Mouse (Mus musculus) heart, embryonic 15.5 days (tissue): ENCODE results near the gene Ascl4. TPM values are rescaled to one million over a fixed set of nuclear protein-coding genes. Genes with fewer than 3 reads are reported as not detected.

Experiments used
- ATAC-seq: fragments of 200-750 bp; cut with Nextera tagmentation; replicated peaks from 2 replicates; pipeline ENCODE4 v1.8.0; 2017; ENCODE audit warnings: low read depth, moderate TSS enrichment; ENCODE audit not compliant: insufficient number of reproducible peaks, insufficient read depth, low FRiP score
- H3K27ac ChIP-seq: fragments of 300-500 bp; sonication (generic); 2 replicates; pipeline ENCODE4 v1.5.1; 2015; ENCODE audit warnings: mild to moderate bottlenecking, inconsistent platforms
- H3K27me3 ChIP-seq: fragments of 300-500 bp; sonication (generic); 2 replicates; pipeline ENCODE4 v1.6.1; 2015; ENCODE audit warnings: inconsistent platforms
- H3K36me3 ChIP-seq: fragments of 300-500 bp; sonication (generic); 2 replicates; pipeline ENCODE4 v1.6.1; 2015; ENCODE audit warnings: mild to moderate bottlenecking, inconsistent platforms
- H3K4me1 ChIP-seq: fragments of 300-500 bp; sonication (generic); replicated peaks from 2 replicates; pipeline ENCODE4 v1.6.1; 2015; ENCODE audit warnings: inconsistent platforms
- H3K4me2 ChIP-seq: fragments of 300-500 bp; sonication (generic); 2 replicates; pipeline ENCODE4 v1.6.1; 2015; ENCODE audit warnings: inconsistent platforms, mild to moderate bottlenecking, moderate library complexity
- H3K4me3 ChIP-seq: fragments of 300-500 bp; sonication (generic); 2 replicates; pipeline ENCODE4 v1.5.1; 2015; ENCODE audit warnings: mild to moderate bottlenecking, inconsistent platforms
- H3K9ac ChIP-seq: fragments of 300-500 bp; sonication (generic); 2 replicates; pipeline ENCODE4 v1.6.1; 2015; ENCODE audit warnings: mild to moderate bottlenecking, inconsistent platforms
- H3K9me3 ChIP-seq: fragments of 300-500 bp; sonication (generic); replicated peaks from 2 replicates; pipeline ENCODE4 v1.6.1; 2016; ENCODE audit warnings: inconsistent platforms
- WGBS: fragments of 180-500 bp; shearing (Covaris S2); methylation state at CpG from one replicate; pipeline ENCODE4 v1.1.7; 2015; ENCODE audit warnings: mixed read lengths; 5-methylcytosine and 5-hydroxymethylcytosine counted together
- polyA plus RNA-seq: library from polyadenylated mRNA; unstranded; fragments of >200 nt; fragmentation: Nextera tagmentation; extraction: Ambion mirVana; gene quantifications from 2 replicates; pipeline ENCODE4 v1.2.1, GENCODE M21; 2015

Gene Ascl4
- polyA plus RNA-seq, result not detected in 2 replicates

GRCm38 (mm10) chr10:85927676-85928445, at the start of gene Ascl4:
TSS of gene Ascl4 (plus strand) at chr10:85927681.
- Histone ChIP-seq H3K36me3 (no peaks in the 10 kb centered on the region), H3K4me1 (peaks cover 16% of the 10 kb centered on the region), H3K9me3 (no peaks in the 10 kb centered on the region), H3K27ac (no peak within 1 kb of the TSS), H3K4me2 (peak within 1 kb of the TSS; percentile 95), H3K4me3 (peak within 1 kb of the TSS; percentile 57), H3K27me3 (peaks cover 24% of the 10 kb centered on the region), H3K9ac (peak within 1 kb of the TSS; percentile 26; the same call in 1 of the 2 replicates)
- ATAC-seq, result no peak
- 2% methylated on average over 23 of the region's 23 CpGs for WGBS

- ATAC-seq, result no peak
- H3K4me1 ChIP-seq, result no peaks in the 10 kb centered on the region
- H3K9me3 ChIP-seq, result no peaks in the 10 kb centered on the region
- peaks cover 84% of the 10 kb centered on the region for H3K36me3 ChIP-seq
- no peak overlapping the region for H3K27ac ChIP-seq
- no peak overlapping the region for H3K4me3 ChIP-seq
- no peak overlapping the region for H3K4me2 ChIP-seq
- no peaks in the 10 kb centered on the region for H3K27me3 ChIP-seq
- 85% methylated on average over 8 of the region's 8 CpGs for WGBS
- no peak overlapping the region for H3K9ac ChIP-seq
These were observed 47.5 kb upstream of the Ascl4 start for GRCm38 (mm10) chr10:85879886-85880486.

GRCm38 (mm10) chr10:85916498-85917309, 10.8 kb upstream of the Ascl4 start, which contains the start of gene Prdm4:
TSS of gene Prdm4 (minus strand) at chr10:85917142.
- H3K4me1 ChIP-seq, result peaks cover 9% of the 10 kb centered on the region
- peak; percentile 99 for ATAC-seq
- peaks cover 23% of the 10 kb centered on the region for H3K36me3 ChIP-seq
- H3K27me3 ChIP-seq, result peaks cover 13% of the 10 kb centered on the region
- H3K27ac ChIP-seq, result peak within 1 kb of the TSS; percentile 90
- no peaks in the 10 kb centered on the region for H3K9me3 ChIP-seq
- peak within 1 kb of the TSS; percentile 88 for H3K4me2 ChIP-seq
- under 1% methylated on average over 90 of the region's 90 CpGs for WGBS
- H3K9ac ChIP-seq, result peak within 1 kb of the TSS; percentile 95
- peak within 1 kb of the TSS; percentile 99 for H3K4me3 ChIP-seq

- H3K27ac ChIP-seq, result no peak overlapping the region
- H3K9me3 ChIP-seq, result no peaks in the 10 kb centered on the region
- ATAC-seq, result 0 out of 2 replicates have a peak, but pooled peaks have one; percentile 39
- H3K9ac ChIP-seq, result peak overlapping the region; percentile 11; the same call in 1 of the 2 replicates
- 1% methylated on average over 63 of the region's 63 CpGs for WGBS
- H3K36me3 ChIP-seq, result no peaks in the 10 kb centered on the region
- peaks cover 24% of the 10 kb centered on the region for H3K27me3 ChIP-seq
- peak overlapping the region; percentile 95 for H3K4me2 ChIP-seq
- peak overlapping the region; percentile 57 for H3K4me3 ChIP-seq
- H3K4me1 ChIP-seq, result peaks cover 16% of the 10 kb centered on the region
These were observed 1.2 kb downstream of the Ascl4 start for GRCm38 (mm10) chr10:85928499-85929207.

GRCm38 (mm10) chr10:85929208-85929591, 1.7 kb downstream of the Ascl4 start:
- H3K27ac ChIP-seq, result no peak overlapping the region
- H3K4me3 ChIP-seq, result no peak overlapping the region
- H3K9ac ChIP-seq, result no peak overlapping the region
- peaks cover 16% of the 10 kb centered on the region for H3K4me1 ChIP-seq
- H3K9me3 ChIP-seq, result no peaks in the 10 kb centered on the region
- no peak for ATAC-seq
- H3K36me3 ChIP-seq, result no peaks in the 10 kb centered on the region
- 56% methylated on average over 11 of the region's 11 CpGs for WGBS
- H3K27me3 ChIP-seq, result peaks cover 24% of the 10 kb centered on the region
- peak overlapping the region; percentile 95 for H3K4me2 ChIP-seq

GRCm38 (mm10) chr10:85929962-85930361, 2.5 kb downstream of the Ascl4 start:
- Histone ChIP-seq H3K4me1 (peaks cover 16% of the 10 kb centered on the region), H3K4me2 (no peak overlapping the region), H3K9me3 (no peaks in the 10 kb centered on the region), H3K27ac (no peak overlapping the region), H3K36me3 (no peaks in the 10 kb centered on the region), H3K27me3 (peaks cover 24% of the 10 kb centered on the region), H3K4me3 (no peak overlapping the region), H3K9ac (no peak overlapping the region)
- 85% methylated on average over 11 of the region's 11 CpGs for WGBS
- ATAC-seq, result no peak

- Histone ChIP-seq H3K27ac (no peak overlapping the region), H3K36me3 (peaks cover 56% of the 10 kb centered on the region)
These were observed 8.9 kb downstream of the Ascl4 start for GRCm38 (mm10) chr10:85936280-85936965.

GRCm38 (mm10) chr10:85948483-85949196, 21.2 kb downstream of the Ascl4 start:
- WGBS, result 94% methylated on average over 8 of the region's 8 CpGs
- Histone ChIP-seq H3K4me3 (no peak overlapping the region), H3K4me2 (no peak overlapping the region), H3K27me3 (no peaks in the 10 kb centered on the region), H3K4me1 (no peaks in the 10 kb centered on the region; the same call in 1 of the 2 replicates), H3K36me3 (peaks cover 87% of the 10 kb centered on the region), H3K9me3 (no peaks in the 10 kb centered on the region), H3K9ac (no peak overlapping the region), H3K27ac (no peak overlapping the region)
- no peak for ATAC-seq

More at GRCm38 (mm10) chr10:85936280-85936965, 8.9 kb downstream of the Ascl4 start:
- WGBS, result 96% methylated on average over 6 of the region's 6 CpGs
- H3K9ac ChIP-seq, result no peak overlapping the region
- H3K27me3 ChIP-seq, result no peaks in the 10 kb centered on the region
- ATAC-seq, result no peak
- H3K4me1 ChIP-seq, result no peaks in the 10 kb centered on the region
- no peak overlapping the region for H3K4me2 ChIP-seq
- no peaks in the 10 kb centered on the region for H3K9me3 ChIP-seq
- no peak overlapping the region for H3K4me3 ChIP-seq

- 84% methylated on average over 6 of the region's 6 CpGs for WGBS
- no peak overlapping the region for H3K4me2 ChIP-seq
- no peak overlapping the region for H3K4me3 ChIP-seq
- no peak for ATAC-seq
- peaks cover 8% of the 10 kb centered on the region for H3K4me1 ChIP-seq
- no peaks in the 10 kb centered on the region for H3K9me3 ChIP-seq
- no peaks in the 10 kb centered on the region for H3K27me3 ChIP-seq
- H3K27ac ChIP-seq, result no peak overlapping the region
- no peak overlapping the region for H3K9ac ChIP-seq
- peaks cover 64% of the 10 kb centered on the region for H3K36me3 ChIP-seq
These were observed 24.4 kb downstream of the Ascl4 start for GRCm38 (mm10) chr10:85951765-85952443.
